Mouse (Mus musculus) c-Kit-negative CD71-positive TER-119-positive erythroid progenitor cells, embryonic 14.5 days (primary cell): ENCODE results near the gene Nxn.

Experiments used
- DNase-seq: peaks from one replicate; pipeline ENCODE4 v3.0.0-alpha.2; 2013; ENCODE audit warnings: low read depth, low spot score

The Nxn gene

GRCm38 (mm10) chr11:76334966-76335365 is 64.0 kb downstream of the Nxn start:
- DNase-seq = no peak

DNA sequence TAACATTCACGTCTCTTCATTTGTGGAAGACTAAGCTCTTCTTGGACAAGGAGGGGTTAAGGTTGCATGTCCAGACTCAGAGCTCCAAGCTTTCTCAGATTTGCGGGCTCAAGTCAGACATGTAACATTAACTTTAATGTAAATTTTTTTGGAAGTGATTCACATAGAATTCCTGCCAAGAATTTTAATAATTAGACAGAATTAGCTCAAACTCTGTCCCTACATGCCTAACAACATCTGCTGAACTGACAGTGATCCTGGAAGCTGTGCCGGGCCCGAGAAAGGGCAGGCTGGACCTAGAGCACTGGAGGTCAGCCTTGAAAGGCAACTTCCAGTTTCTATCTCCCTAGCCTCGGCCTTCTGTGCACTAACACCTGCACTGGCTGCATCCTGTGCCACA is 66.7 kb downstream of the Nxn start:
- no peak for DNase-seq

DNA sequence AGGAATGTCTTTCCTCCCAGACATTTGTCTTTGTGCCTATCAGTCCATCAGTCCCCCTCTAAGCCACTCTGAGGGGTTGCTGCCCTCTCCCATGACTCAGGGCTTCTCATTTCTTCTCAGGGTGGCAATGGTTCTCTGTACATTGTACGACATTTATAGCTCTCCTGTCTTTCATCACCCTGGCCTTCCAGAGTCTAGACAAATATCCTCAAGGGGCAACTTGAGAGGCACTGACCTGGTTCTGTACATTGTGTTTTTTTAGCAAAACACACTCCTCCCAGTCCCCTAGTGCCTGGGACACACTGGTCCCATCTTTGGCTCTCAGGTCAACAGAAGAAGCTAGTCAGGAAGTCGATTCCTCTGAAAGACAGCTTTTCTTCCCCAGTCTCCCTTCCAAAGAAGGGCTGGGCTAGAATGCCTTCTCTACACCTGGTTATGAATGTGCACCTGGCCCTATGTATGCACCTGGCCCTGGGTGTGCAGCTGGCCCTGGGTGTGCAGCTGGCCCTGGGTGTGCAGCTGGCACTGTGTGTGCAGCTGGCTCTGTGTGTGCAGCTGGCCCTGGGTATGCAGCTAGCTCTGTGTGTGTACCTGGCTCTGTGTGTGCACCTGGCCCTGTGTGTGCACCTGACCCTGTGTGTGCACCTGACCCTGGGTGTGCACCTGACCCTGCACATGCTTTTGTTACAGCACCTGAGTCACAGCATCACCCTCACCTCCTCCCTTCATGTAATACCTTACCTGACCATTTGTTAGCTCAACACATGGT is 70.2 kb downstream of the Nxn start:
- DNase-seq = no peak

GRCm38 (mm10) chr11:76328084-76328483 is 70.9 kb downstream of the Nxn start:
- no peak for DNase-seq

DNA sequence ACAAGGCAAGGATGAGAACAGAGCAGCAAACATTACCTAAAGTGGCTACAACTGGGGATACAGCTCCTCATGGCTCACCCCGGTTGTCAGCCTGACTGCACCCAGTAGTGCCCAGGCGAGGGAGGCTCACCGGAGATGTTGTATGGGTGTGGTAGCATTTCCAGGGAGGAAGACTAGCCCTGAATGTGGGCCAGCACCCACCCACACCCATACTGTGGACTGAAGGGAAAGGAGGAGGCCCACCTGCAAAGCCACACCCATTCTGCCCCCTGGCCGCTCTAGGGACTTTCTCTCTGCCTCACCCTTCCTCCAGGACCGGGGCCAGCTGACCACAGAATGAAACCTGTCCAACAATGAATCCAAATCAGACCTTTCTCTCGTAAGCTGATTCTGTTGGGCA is 72.3 kb downstream of the Nxn start:
- no peak for DNase-seq

DNA sequence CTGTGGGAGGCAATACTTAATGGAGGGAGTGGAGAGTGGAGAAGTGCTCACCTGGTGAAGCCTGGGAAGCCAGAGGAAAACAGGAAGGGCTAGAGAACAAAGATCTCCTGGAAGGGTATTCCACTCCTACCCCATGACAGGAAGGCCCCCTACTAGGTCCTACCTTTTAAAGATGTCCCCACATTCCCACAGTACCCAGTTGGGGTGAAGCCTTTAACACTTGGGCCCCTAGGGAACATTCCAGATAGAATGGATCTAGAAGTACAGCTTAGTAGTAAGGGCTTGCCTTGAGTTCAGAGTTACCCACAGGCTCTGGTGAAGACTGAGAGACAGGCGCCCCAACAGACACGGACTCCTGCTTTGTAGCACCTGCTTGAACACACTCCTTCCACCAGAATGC is 72.9 kb downstream of the Nxn start:
- no peak for DNase-seq

GRCm38 (mm10) chr11:76324801-76325200 is 74.1 kb downstream of the Nxn start:
- DNase-seq = no peak

GRCm38 (mm10) chr11:76324207-76324606 is 74.7 kb downstream of the Nxn start:
- DNase-seq = no peak

DNA sequence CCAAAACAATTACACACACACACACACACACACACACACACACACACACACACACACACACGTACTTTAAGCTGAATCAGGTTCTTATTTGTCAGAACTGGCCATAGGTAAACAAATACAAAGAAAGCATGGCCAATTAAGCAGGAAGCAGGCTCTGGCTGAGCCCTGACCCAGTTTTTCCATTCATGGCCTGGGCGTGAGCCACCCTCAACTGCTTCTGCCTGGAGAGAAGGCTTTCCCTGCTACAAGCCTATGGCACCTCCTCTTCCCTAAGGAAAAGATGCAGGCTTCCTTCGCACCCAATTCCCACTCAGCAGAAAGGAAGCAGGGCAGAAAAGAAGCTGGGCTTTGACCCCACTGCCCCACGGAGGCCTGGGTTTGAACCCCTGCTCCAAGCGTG is 76.0 kb downstream of the Nxn start:
- no peak for DNase-seq

GRCm38 (mm10) chr11:76322081-76322480 is 76.9 kb downstream of the Nxn start:
- DNase-seq = no peak

DNA sequence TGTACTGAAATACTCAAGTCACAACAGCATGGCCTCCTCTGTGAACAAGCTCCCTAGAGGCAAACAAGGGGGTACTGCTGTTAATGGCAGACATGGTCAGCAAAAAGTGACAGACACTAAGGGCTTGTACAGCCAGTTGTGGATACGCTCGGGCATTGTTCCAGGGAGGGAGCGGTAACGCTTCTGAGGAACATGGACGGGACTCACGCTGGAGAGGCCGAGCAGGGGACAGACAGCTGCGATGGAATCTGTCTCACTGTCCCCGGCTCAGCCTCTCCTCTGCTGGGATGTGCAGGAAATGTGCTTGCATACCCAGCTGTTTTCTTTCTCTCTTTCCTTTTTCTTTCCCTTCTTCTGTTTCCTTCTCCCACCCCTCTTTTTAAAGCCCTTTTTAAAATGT is 78.5 kb downstream of the Nxn start:
- no peak for DNase-seq

- DNase-seq = no peak
Observed at GRCm38 (mm10) chr11:76319714-76320435, 79.1 kb downstream of the Nxn start.

DNA sequence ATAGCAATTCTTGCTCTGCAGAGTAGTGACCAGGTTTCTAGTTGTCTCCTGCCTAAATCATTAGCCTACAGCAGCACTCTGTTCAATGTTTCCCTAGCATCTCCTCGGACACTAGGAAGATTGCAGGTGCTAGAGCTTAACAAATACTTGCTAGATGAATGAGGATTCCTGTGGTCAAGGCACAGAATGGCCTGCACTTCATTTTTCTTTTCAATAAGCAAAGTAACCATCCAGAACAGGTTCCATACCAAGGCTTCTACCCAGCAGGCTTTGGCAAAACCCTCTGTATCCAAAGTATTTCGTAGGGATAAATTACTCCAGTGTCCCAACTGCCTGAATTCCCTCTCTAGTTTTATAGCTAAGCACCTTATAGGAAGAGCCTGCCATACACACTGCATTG is 81.0 kb downstream of the Nxn start:
- no peak for DNase-seq

- DNase-seq = no peak
Observed at GRCm38 (mm10) chr11:76315785-76316444, 83.0 kb downstream of the Nxn start.

- no peak for DNase-seq
Observed at GRCm38 (mm10) chr11:76314741-76315140, 84.2 kb downstream of the Nxn start.

DNA sequence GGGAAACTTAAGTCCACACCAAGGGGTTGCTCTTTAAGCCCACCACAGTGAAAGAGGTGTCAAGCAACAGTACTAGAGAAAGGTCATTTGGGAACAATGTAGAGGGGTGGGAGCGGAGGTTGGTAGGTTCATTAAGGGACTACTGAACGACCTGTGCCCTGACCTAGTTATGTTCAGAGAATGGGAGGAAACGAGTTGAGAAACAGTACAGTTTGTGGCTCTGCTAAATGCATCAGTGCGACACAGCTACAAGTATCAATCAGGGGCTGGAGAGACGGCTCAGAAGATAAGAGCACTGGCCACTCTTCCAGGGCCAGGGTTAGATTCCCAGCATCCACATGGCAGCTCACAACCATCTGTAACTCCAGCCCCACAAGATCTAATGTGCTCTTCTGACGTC is 84.8 kb downstream of the Nxn start:
- no peak for DNase-seq

DNA sequence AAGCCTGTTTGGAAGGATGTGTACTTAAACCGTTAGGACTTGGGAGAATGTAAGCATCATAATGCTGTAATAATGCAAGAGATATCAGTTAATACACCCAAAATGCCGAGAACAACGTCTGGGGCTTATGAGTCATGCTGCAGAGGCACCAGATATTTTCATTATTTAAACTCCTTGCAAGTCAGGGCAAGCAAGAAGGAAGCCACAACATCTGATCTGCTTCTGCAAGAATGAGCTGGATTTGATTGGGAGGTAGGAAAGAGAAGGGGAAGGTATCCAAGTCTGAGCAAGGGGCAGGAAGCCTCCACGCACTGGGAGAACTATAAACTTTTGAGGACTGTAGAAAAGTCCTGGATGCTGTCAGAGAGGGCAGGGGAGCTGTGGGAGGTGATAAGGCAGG is 86.1 kb downstream of the Nxn start:
- DNase-seq = no peak

GRCm38 (mm10) chr11:76311224-76312000 is 87.5 kb downstream of the Nxn start:
- DNase-seq = no peak

DNA sequence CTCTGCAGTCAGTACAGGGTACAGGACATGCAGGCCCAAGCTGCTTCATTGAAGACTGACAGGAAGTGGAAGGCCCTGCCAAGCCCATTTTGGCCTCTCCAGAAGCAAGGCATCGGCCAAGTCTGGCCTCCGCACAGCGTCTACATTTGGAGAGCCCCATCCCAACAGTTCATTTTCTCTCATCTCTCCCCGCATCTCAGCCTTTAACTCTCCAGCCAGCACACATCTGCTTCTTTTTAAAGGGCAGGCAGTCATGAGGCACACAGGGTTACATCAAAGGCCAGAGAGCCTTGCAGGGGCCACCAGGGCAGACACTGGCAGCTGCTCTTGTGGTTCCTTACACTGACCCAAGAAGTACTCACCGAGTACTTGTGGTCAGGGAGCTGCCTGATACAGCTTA is 89.1 kb downstream of the Nxn start:
- no peak for DNase-seq

- no peak for DNase-seq
Observed at GRCm38 (mm10) chr11:76309072-76309471, 89.9 kb downstream of the Nxn start.

- no peak for DNase-seq
Observed at GRCm38 (mm10) chr11:76306769-76307168, 92.2 kb downstream of the Nxn start.

DNA sequence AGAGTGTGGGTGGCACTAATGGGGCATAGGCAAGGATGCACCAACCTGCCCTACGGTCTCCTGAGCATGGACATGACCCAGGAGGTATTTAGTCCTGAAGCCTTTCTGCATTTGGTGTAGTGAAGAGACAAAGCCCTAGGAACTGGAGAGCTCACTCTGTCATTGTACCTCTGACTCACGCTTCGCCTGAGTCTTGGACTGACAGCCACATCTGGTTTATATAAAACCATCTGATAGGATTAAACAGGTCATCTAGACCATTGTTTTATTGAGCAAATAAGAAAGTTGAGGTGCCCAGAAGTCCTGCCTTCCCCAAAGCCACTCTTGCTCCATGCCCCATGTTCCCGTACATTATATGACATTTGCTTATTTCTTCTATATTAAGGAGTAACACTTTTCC is 93.4 kb downstream of the Nxn start:
- no peak for DNase-seq
